Mouse (Mus musculus) testis, adult 2 months (tissue): Measurements from ENCODE around the gene Dgke.

Experiments used
- CTCF ChIP-seq: fragments of 200-500 bp; IDR thresholded peaks from 2 replicates; pipeline ENCODE4 v1.5.1; 2012; ENCODE audit warnings: low read depth, mild to moderate bottlenecking, inconsistent platforms, low read length, moderate library complexity; ENCODE audit not compliant: control insufficient read depth, insufficient read depth, insufficient replicate concordance
- POLR2A ChIP-seq: fragments of 200-500 bp; IDR thresholded peaks from 2 replicates; pipeline ENCODE4 v1.6.1; 2012; ENCODE audit warnings: low read depth, mild to moderate bottlenecking, inconsistent platforms, low read length, moderate library complexity; ENCODE audit not compliant: control insufficient read depth

DNA sequence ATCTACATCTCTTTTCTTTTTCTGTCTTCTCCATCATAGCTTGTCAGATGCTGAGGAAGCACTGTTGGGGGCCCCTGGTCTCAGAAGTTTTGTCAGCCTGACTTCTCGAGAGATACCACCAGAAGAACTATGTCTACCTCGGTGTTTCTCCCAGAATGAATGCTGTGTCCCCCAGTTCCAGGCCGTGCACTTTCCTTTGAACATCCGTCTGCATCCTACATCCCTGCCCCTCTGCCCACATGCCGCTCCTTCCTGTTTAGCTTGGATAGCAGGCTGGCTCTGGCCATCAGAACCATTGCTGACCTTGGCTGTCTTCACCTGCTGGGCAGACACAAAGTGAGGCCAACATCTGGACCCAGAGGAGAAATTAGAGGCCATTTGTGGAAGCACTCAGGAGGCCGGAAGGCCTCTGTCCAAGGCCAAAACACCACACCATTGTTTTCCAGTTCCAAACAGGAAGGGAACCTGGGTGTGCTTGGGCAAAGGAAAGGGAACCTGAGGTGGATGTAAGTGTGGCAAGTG, 712 bp upstream of the Dgke start:
- no peak for TF ChIP-seq CTCF
- TF ChIP-seq POLR2A, result no peak
